Mouse (Mus musculus) megakaryocyte, embryonic 14.5 days (primary cell): ENCODE data around the gene Cdpf1. TPM values are rescaled to one million over a fixed set of nuclear protein-coding genes. Genes with fewer than 3 reads are reported as not detected.
A peak's percentile ranks its signal among the peaks of the same experiment; 100 is the strongest.

Experiments used
- H3K27me3 ChIP-seq: replicated peaks from 2 replicates; pipeline ENCODE3; 2012; ENCODE audit warnings: inconsistent platforms
- H3K36me3 ChIP-seq: replicated peaks from 2 replicates; pipeline ENCODE3; 2012; ENCODE audit warnings: low read length, inconsistent platforms, mixed read lengths
- H3K4me1 ChIP-seq: 2 replicates; pipeline ENCODE4 v1.6.1; 2012; ENCODE audit warnings: inconsistent platforms
- H3K4me3 ChIP-seq: replicated peaks from 2 replicates; pipeline ENCODE3; 2012; ENCODE audit warnings: moderate library complexity, mild to moderate bottlenecking, inconsistent platforms
- H3K9me3 ChIP-seq: 2 replicates; pipeline ENCODE4 v1.6.1; 2012; ENCODE audit warnings: inconsistent platforms
- FLI1 ChIP-seq: IDR thresholded peaks from 2 replicates; pipeline ENCODE4 v1.6.1; 2012; ENCODE audit warnings: low read length, inconsistent platforms, mixed read lengths
- GATA1 ChIP-seq: IDR thresholded peaks from 3 replicates; pipeline ENCODE4 v1.6.1; 2012; ENCODE audit warnings: mixed read lengths, low read length, inconsistent platforms, borderline replicate concordance
- polyA plus RNA-seq: library from polyadenylated mRNA; stranded (reverse); fragments of >175 nt; gene quantifications from 2 replicates; pipeline ENCODE4 v1.2.3, GENCODE M21; 2012; ENCODE audit warnings: low replicate concordance; ENCODE audit not compliant: insufficient read depth

Gene Cdpf1
- polyA plus RNA-seq, 1 experiment, result 16.3 TPM

DNA sequence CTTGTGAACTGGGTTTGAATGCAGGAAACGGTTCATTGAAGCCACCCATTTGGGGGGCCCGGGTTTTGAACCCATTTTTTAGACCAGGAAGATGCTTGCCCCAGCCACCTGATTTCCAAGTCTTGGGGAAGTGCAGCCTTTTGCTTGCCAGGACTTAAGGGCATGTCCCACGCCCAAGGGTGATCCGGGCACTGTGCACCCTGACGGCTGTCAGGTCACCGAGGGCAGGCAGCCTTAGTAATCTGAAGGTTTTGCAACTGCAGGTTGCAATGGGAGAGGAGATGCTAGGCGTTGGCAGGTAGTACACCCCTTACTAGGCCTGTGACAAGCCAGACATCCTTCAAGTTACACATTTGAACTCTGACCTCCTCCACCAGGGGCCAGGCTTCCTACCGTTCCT is 21.1 kb upstream of the Cdpf1 start:
- Histone ChIP-seq H3K36me3 (peaks cover 9% of the 10 kb centered on the region), H3K4me3 (peak overlapping the region; percentile 92), H3K27me3 (peaks cover 19% of the 10 kb centered on the region), H3K4me1 (peaks cover 16% of the 10 kb centered on the region), H3K9me3 (0 out of 2 replicates have a peak, but pooled peaks cover 4% of the 10 kb centered on the region)
- TF ChIP-seq FLI1, result no peak
- no peak for TF ChIP-seq GATA1

- H3K27me3 ChIP-seq, result peaks cover 22% of the 10 kb centered on the region
- H3K4me1 ChIP-seq, result peaks cover 16% of the 10 kb centered on the region
- no peak for TF ChIP-seq GATA1
- TF ChIP-seq FLI1, result no peak
- peak within 1 kb of the TSS; percentile 92 for H3K4me3 ChIP-seq
- 0 out of 2 replicates have a peak, but pooled peaks cover 4% of the 10 kb centered on the region for H3K9me3 ChIP-seq
- peaks cover 9% of the 10 kb centered on the region for H3K36me3 ChIP-seq
Measured at GRCm38 (mm10) chr15:85831954-85832590, 20.6 kb upstream of the Cdpf1 start, which contains the start of gene Ttc38. Gene Ttc38 (plus strand): TSS chr15:85832306.

- Histone ChIP-seq H3K4me3 (no peak overlapping the region), H3K27me3 (peaks cover 26% of the 10 kb centered on the region), H3K36me3 (no peaks in the 10 kb centered on the region), H3K9me3 (no peaks in the 10 kb centered on the region), H3K4me1 (peaks cover 16% of the 10 kb centered on the region)
- TF ChIP-seq GATA1 (no peak), FLI1 (no peak)
Measured at GRCm38 (mm10) chr15:85829470-85829869, 18.0 kb upstream of the Cdpf1 start.

- Histone ChIP-seq H3K27me3 (peaks cover 38% of the 10 kb centered on the region), H3K4me1 (peaks cover 16% of the 10 kb centered on the region), H3K9me3 (no peaks in the 10 kb centered on the region), H3K36me3 (no peaks in the 10 kb centered on the region), H3K4me3 (no peak overlapping the region)
- TF ChIP-seq GATA1 (no peak), FLI1 (no peak)
Measured at GRCm38 (mm10) chr15:85828071-85828470, 16.6 kb upstream of the Cdpf1 start.

DNA sequence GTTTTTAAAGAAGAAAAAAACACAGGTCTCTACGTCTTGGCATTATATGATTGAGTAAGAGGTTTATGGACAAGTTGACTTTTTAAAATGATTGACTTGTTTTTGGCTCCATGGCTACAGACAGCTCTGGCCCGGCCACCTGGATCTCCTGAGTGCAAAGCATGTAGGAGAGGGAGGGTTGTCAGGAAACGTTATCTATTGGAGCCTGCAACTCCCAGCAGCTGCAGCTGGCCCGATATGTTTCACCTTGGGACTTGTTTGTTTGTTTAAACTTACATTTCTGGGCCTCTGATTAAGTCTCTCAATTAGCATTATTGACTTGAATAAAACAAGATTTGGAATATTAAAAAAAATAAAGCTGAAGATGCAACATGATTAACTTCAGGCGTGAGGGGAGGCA is 15.2 kb upstream of the Cdpf1 start:
- Histone ChIP-seq H3K27me3 (peaks cover 46% of the 10 kb centered on the region), H3K9me3 (no peaks in the 10 kb centered on the region), H3K36me3 (no peaks in the 10 kb centered on the region), H3K4me1 (peaks cover 7% of the 10 kb centered on the region), H3K4me3 (no peak overlapping the region)
- TF ChIP-seq GATA1 (no peak), FLI1 (no peak)

- no peak overlapping the region for H3K4me3 ChIP-seq
- H3K36me3 ChIP-seq, result no peaks in the 10 kb centered on the region
- peaks cover 68% of the 10 kb centered on the region for H3K27me3 ChIP-seq
- peaks cover 38% of the 10 kb centered on the region for H3K9me3 ChIP-seq
- TF ChIP-seq GATA1 (no peak), FLI1 (no peak)
- H3K4me1 ChIP-seq, result peaks cover 11% of the 10 kb centered on the region; the same call in 1 of the 2 replicates
Measured at GRCm38 (mm10) chr15:85822011-85822359, 10.5 kb upstream of the Cdpf1 start.

GRCm38 (mm10) chr15:85821203-85822010 is 9.9 kb upstream of the Cdpf1 start, which contains the start of gene Pkdrej:
Gene Pkdrej (minus strand): TSS chr15:85821734.
- H3K4me3 ChIP-seq, result peak within 1 kb of the TSS; percentile 74

DNA sequence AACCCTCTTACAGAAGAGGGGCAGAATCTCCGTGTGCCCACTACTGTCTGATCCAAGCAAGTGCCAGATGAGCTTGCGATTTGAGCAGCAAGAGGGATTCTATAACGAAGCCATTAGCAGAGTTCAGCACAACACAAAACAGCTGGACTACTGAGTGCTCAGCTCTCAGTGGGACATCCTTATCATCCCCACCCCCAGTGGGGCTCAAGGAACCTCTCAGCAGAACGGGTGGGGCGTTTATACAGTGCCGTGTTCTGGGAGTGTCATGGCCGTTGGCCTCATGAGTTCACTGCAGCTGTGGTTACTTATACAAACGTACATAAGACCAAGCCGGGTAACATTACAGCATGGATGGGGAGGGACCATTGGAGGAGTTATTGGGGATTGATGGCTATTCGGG is 1.9 kb upstream of the Cdpf1 start:
- no peak overlapping the region for H3K4me3 ChIP-seq
- peaks cover 28% of the 10 kb centered on the region for H3K4me1 ChIP-seq
- TF ChIP-seq FLI1 (no peak), GATA1 (no peak)
- peaks cover 36% of the 10 kb centered on the region for H3K27me3 ChIP-seq
- peaks cover 39% of the 10 kb centered on the region for H3K9me3 ChIP-seq
- H3K36me3 ChIP-seq, result peaks cover 7% of the 10 kb centered on the region

More at GRCm38 (mm10) chr15:85821203-85822010, 9.9 kb upstream of the Cdpf1 start, which contains the start of gene Pkdrej:
- Histone ChIP-seq H3K36me3 (no peaks in the 10 kb centered on the region), H3K4me1 (peaks cover 11% of the 10 kb centered on the region; the same call in 1 of the 2 replicates), H3K27me3 (peaks cover 73% of the 10 kb centered on the region), H3K9me3 (peaks cover 43% of the 10 kb centered on the region)
- TF ChIP-seq GATA1 (no peak), FLI1 (no peak)

GRCm38 (mm10) chr15:85810806-85811521 is 533 bp downstream of the Cdpf1 start:
- H3K9me3 ChIP-seq, result peaks cover 14% of the 10 kb centered on the region
- H3K36me3 ChIP-seq, result peaks cover 24% of the 10 kb centered on the region
- peak overlapping the region; percentile 97 for H3K4me3 ChIP-seq
- no peak for TF ChIP-seq FLI1
- TF ChIP-seq GATA1, result no peak
- peaks cover 15% of the 10 kb centered on the region for H3K27me3 ChIP-seq
- peaks cover 28% of the 10 kb centered on the region for H3K4me1 ChIP-seq

GRCm38 (mm10) chr15:85810462-85810805 is 1.1 kb downstream of the Cdpf1 start:
- TF ChIP-seq FLI1, result no peak
- no peak for TF ChIP-seq GATA1
- H3K9me3 ChIP-seq, result peaks cover 9% of the 10 kb centered on the region
- peaks cover 10% of the 10 kb centered on the region for H3K27me3 ChIP-seq
- peaks cover 24% of the 10 kb centered on the region for H3K36me3 ChIP-seq
- H3K4me1 ChIP-seq, result peaks cover 28% of the 10 kb centered on the region
- peak overlapping the region; percentile 97 for H3K4me3 ChIP-seq
